12 mouse cellular contexts compared by ENCODE assay signal in the genomic region with DNA sequence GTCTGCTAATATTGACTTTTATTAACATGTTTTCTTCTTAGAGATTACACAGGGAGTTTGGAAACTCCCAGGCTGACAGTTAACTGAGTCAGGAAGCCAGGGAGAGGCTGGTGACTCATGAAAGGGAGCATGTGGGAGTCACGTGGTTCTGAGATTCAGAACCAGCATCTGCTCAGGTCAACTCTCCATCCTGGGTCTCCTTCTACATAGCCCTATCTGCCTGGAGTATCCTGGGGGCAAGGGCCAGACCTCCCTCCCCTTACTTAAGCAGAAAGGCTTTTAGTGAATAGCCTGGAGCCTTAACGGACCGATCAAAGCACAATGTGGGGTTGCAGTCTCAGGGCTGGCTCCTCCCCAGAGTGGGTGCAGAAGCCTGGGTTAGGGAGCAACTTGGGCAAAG. TPM values are rescaled to one million over a fixed set of nuclear protein-coding genes. Genes with fewer than 3 reads are reported as not detected.
DNase-seq lines count a peak whose midpoint lies in the region; ATAC-seq lines count a peak whose summit lies in the region.
"Had no signal": no experiment of that assay in that cellular context is flagged by ENCODE, and none has a peak within 500 bp of the region (broad histone marks: within the 10 kb centered on the region; RNA-seq: fewer than 3 reads in every experiment).

No protein-coding gene starts in this region.

- intact Hi-C loops in heart, postnatal 36 days (cut with DNase I), result no loop called here

- no peak overlapping the region for H3K9ac ChIP-seq in hindbrain, embryonic 14.5 days
- H3K9ac ChIP-seq in intestine, embryonic 15.5 days, result no peak overlapping the region
- H3K9ac ChIP-seq: hindbrain, embryonic 13.5 days had no signal

- H3K27me3 ChIP-seq in hindbrain, embryonic 10.5 days (ENCODE audit: insufficient read depth, poor library complexity, severe bottlenecking), result peaks cover 13% of the 10 kb centered on the region; the same call in 1 of the 2 replicates
- no peaks in the 10 kb centered on the region for H3K27me3 ChIP-seq in hindbrain, embryonic 14.5 days (ENCODE audit: control insufficient read depth, insufficient read depth, low read length)
- H3K27me3 ChIP-seq in intestine, embryonic 15.5 days (replicated peaks), result no peaks in the 10 kb centered on the region

- WGBS in hindbrain, embryonic 10.5 days, result 37% methylated on average over 3 of the region's 3 CpGs
- 25% methylated on average over 3 of the region's 3 CpGs for WGBS in hindbrain, embryonic 14.5 days
- 40% methylated on average over 3 of the region's 3 CpGs for WGBS in intestine, embryonic 15.5 days

- H3K27ac ChIP-seq in hindbrain, embryonic 10.5 days, result 0 out of 2 replicates have a peak overlapping the region, but pooled peaks have one; percentile 16
- no peak overlapping the region for H3K27ac ChIP-seq in hindbrain, embryonic 14.5 days
- no peak overlapping the region for H3K27ac ChIP-seq in intestine, embryonic 15.5 days

- ATAC-seq in hindbrain, embryonic 14.5 days (ENCODE audit: low FRiP score), result no peak
- peak; percentile 48; the same call in 1 of the 2 replicates for ATAC-seq in intestine, embryonic 15.5 days
- no peak for ATAC-seq in erythroblast, adult 5-6 weeks (replicated peaks; ENCODE audit: low FRiP score, poor library complexity, severe bottlenecking)

- H3K36me3 ChIP-seq in hindbrain, embryonic 10.5 days, result no peaks in the 10 kb centered on the region
- H3K36me3 ChIP-seq in hindbrain, embryonic 14.5 days (replicated peaks; ENCODE audit: control insufficient read depth, insufficient read depth), result no peaks in the 10 kb centered on the region
- no peaks in the 10 kb centered on the region for H3K36me3 ChIP-seq in intestine, embryonic 15.5 days
- H3K36me3 ChIP-seq: hindbrain, embryonic 13.5 days had no signal

- no peaks in the 10 kb centered on the region for H3K9me3 ChIP-seq in hindbrain, embryonic 10.5 days
- no peaks in the 10 kb centered on the region for H3K9me3 ChIP-seq in hindbrain, embryonic 14.5 days (ENCODE audit: control insufficient read depth, low read length)
- no peaks in the 10 kb centered on the region for H3K9me3 ChIP-seq in intestine, embryonic 15.5 days
- H3K9me3 ChIP-seq: hindbrain, embryonic 13.5 days had no signal

- H3K4me3 ChIP-seq in hindbrain, embryonic 10.5 days, result no peak overlapping the region
- H3K4me3 ChIP-seq in hindbrain, embryonic 14.5 days (replicated peaks; ENCODE audit: low read length), result no peak overlapping the region
- H3K4me3 ChIP-seq in intestine, embryonic 15.5 days (replicated peaks), result no peak overlapping the region
- H3K4me3 ChIP-seq: hindbrain, embryonic 13.5 days had no signal

- no peak overlapping the region for H3K4me2 ChIP-seq in hindbrain, embryonic 14.5 days (replicated peaks)
- no peak overlapping the region for H3K4me2 ChIP-seq in intestine, embryonic 15.5 days (replicated peaks)
- H3K4me2 ChIP-seq: hindbrain, embryonic 13.5 days had no signal

- peaks cover 67% of the 10 kb centered on the region for H3K4me1 ChIP-seq in hindbrain, embryonic 10.5 days (replicated peaks)
- peaks cover 15% of the 10 kb centered on the region for H3K4me1 ChIP-seq in hindbrain, embryonic 14.5 days (replicated peaks; ENCODE audit: control insufficient read depth, insufficient read depth, low read length)
- peaks cover 2% of the 10 kb centered on the region; the same call in 1 of the 2 replicates for H3K4me1 ChIP-seq in intestine, embryonic 15.5 days (replicated peaks)

- DNase-seq in hindbrain, embryonic 10.5 days (ENCODE audit: low spot score), result no peak
- no peak for DNase-seq in hindbrain, embryonic 14.5 days (ENCODE audit: low spot score)
- peak; percentile 26 to 28 for DNase-seq in urinary bladder, postnatal 36 days (ENCODE audit: low spot score in 2 of 2)
- no peak for DNase-seq in urinary bladder, postnatal 4 days (ENCODE audit: low spot score in 2 of 2)
- DNase-seq in heart, postnatal 36 days, result no peak
- no peak for DNase-seq in kidney, postnatal 4 days
- DNase-seq: liver had no signal

RNA-seq across cellular contexts. Expression of a gene that starts 30.7 kb away (rescaled TPM):
- 0.22 and 0.48 TPM in 2 replicates for polyA plus RNA-seq in hindbrain, embryonic 10.5 days (2016; fragmentation: Nextera tagmentation; extraction: Ambion mirVana)
- polyA plus RNA-seq in hindbrain, embryonic 14.5 days (2014; fragmentation: Nextera tagmentation; extraction: Ambion mirVana), result 1.2 and 1.5 TPM in 2 replicates
- polyA plus RNA-seq in intestine, embryonic 15.5 days (2015; fragmentation: Nextera tagmentation; extraction: Ambion mirVana), result 0.77 and 0.91 TPM in 2 replicates
- not detected in 2 replicates for total RNA-seq in erythroblast, adult 5-6 weeks (2015; ENCODE audit: low replicate concordance)
- total RNA-seq in erythroblast, adult 5-6 weeks (2017; ENCODE audit: low replicate concordance), result not detected in 2 replicates
- 10 to 100 TPM; 98.3 to 99.6 TPM for total RNA-seq in heart, postnatal 36 days (2021)
- total RNA-seq: monocyte, adult 5-6 weeks had no signal
- polyA plus RNA-seq: spleen, adult 2 months had no signal

RNA-seq across cellular contexts. Expression of a gene that starts 48.6 kb away (rescaled TPM):
- 1.2 and 1.8 TPM in 2 replicates for polyA plus RNA-seq in hindbrain, embryonic 10.5 days (2016; fragmentation: Nextera tagmentation; extraction: Ambion mirVana)
- 10.6 and 13.8 TPM in 2 replicates for polyA plus RNA-seq in hindbrain, embryonic 14.5 days (2014; fragmentation: Nextera tagmentation; extraction: Ambion mirVana)
- 7.6 and 8.1 TPM in 2 replicates for polyA plus RNA-seq in intestine, embryonic 15.5 days (2015; fragmentation: Nextera tagmentation; extraction: Ambion mirVana)
- not detected in 2 replicates for total RNA-seq in erythroblast, adult 5-6 weeks (2015; ENCODE audit: low replicate concordance)
- total RNA-seq in erythroblast, adult 5-6 weeks (2017; ENCODE audit: low replicate concordance), result not detected in 2 replicates
- 10 to 100 TPM; 47.4 to 53.7 TPM for total RNA-seq in heart, postnatal 36 days (2021)
- total RNA-seq: monocyte, adult 5-6 weeks had no signal

Comparison
In these comparisons a context has a peak if more than half of its experiments do, and no peak if none do; other contexts are left out.
1. DNase-seq: peak in urinary bladder, postnatal 36 days (2 of 2); none in hindbrain, embryonic 10.5 days (single experiment), hindbrain, embryonic 14.5 days (single experiment), urinary bladder, postnatal 4 days (0 of 2), heart, postnatal 36 days (0 of 2) and kidney, postnatal 4 days (0 of 2).